ENCODE assay signal across 8 mouse cellular contexts in genomic region chr8:13756982-13757804, GRCm38 (mm10). TPM values are rescaled to one million over a fixed set of nuclear protein-coding genes. Genes with fewer than 3 reads are reported as not detected.
DNase-seq lines count a peak whose midpoint lies in the region; ATAC-seq and TF ChIP-seq lines count a peak whose summit lies in the region.

Cdc16 (plus strand) TSS chr8:13757676.

- ATAC-seq in embryonic facial prominence, embryonic 13.5 days (ENCODE audit: insufficient number of reproducible peaks, insufficient read depth, low FRiP score, low TSS enrichment, low read depth): peak; percentile 95
- peak; percentile 95 for ATAC-seq in limb, embryonic 13.5 days (ENCODE audit: low FRiP score, low read depth)
- ATAC-seq in midbrain, embryonic 16.5 days: peak; percentile 98

- H3K4me1 ChIP-seq in embryonic facial prominence, embryonic 13.5 days: peaks cover 16% of the 10 kb centered on the region
- H3K4me1 ChIP-seq in heart, adult 2 months (ENCODE audit: control insufficient read depth, insufficient read depth, low read length): peaks cover 7% of the 10 kb centered on the region
- peaks cover 16% of the 10 kb centered on the region for H3K4me1 ChIP-seq in limb, embryonic 13.5 days
- peaks cover 19% of the 10 kb centered on the region for H3K4me1 ChIP-seq in midbrain, embryonic 16.5 days (ENCODE audit: control insufficient read depth, insufficient read depth, low read length)

- TF ChIP-seq CTCF in heart, adult 2 months (IDR thresholded peaks at IDR 0.05): no peak

- 9% methylated on average over 39 of the region's 40 CpGs for WGBS in embryonic facial prominence, embryonic 13.5 days
- 5% methylated on average over 40 of the region's 40 CpGs for WGBS in heart, adult 2 months
- WGBS in limb, embryonic 13.5 days: 8% methylated on average over 40 of the region's 40 CpGs
- 9% methylated on average over 39 of the region's 40 CpGs for WGBS in midbrain, embryonic 16.5 days

- intact Hi-C loops in heart, adult 2 months (cut with DNase I): loop anchor here (2.0 kb wide), 1 partner anchor 28 kb away; the partner anchor contains the start of gene Upf3a

- H3K9me3 ChIP-seq in embryonic facial prominence, embryonic 13.5 days: peaks cover 3% of the 10 kb centered on the region; the same call in 1 of the 2 replicates
- no peaks in the 10 kb centered on the region for H3K9me3 ChIP-seq in limb, embryonic 13.5 days
- H3K9me3 ChIP-seq in midbrain, embryonic 16.5 days (replicated peaks; ENCODE audit: control insufficient read depth, low read length, poor library complexity, severe bottlenecking): no peaks in the 10 kb centered on the region

- H3K36me3 ChIP-seq in embryonic facial prominence, embryonic 13.5 days: peaks cover 16% of the 10 kb centered on the region
- peaks cover 2% of the 10 kb centered on the region for H3K36me3 ChIP-seq in heart, adult 2 months (ENCODE audit: control insufficient read depth, insufficient read depth, low read length)
- peaks cover 20% of the 10 kb centered on the region for H3K36me3 ChIP-seq in limb, embryonic 13.5 days
- H3K36me3 ChIP-seq in midbrain, embryonic 16.5 days (ENCODE audit: control insufficient read depth, insufficient read depth, low read length): peaks cover 6% of the 10 kb centered on the region; the same call in 1 of the 2 replicates

- peak within 1 kb of the TSS; percentile 98 for H3K4me3 ChIP-seq in embryonic facial prominence, embryonic 13.5 days
- H3K4me3 ChIP-seq in heart, adult 2 months: peak within 1 kb of the TSS; percentile 90
- H3K4me3 ChIP-seq in limb, embryonic 13.5 days: peak within 1 kb of the TSS; percentile 98
- H3K4me3 ChIP-seq in midbrain, embryonic 16.5 days (ENCODE audit: low read depth, low read length): peak within 1 kb of the TSS; percentile 100

- peak within 1 kb of the TSS; percentile 81 for H3K4me2 ChIP-seq in embryonic facial prominence, embryonic 13.5 days
- H3K4me2 ChIP-seq in limb, embryonic 13.5 days (replicated peaks): peak within 1 kb of the TSS; percentile 87
- peak within 1 kb of the TSS; percentile 79 for H3K4me2 ChIP-seq in midbrain, embryonic 16.5 days (ENCODE audit: low read length)

- peak; percentile 50; the same call in 1 of the 2 replicates for TF ChIP-seq EP300 in heart, adult 2 months (IDR thresholded peaks at IDR 0.05; ENCODE audit: insufficient read depth, low read depth, low read length)

- H3K27me3 ChIP-seq in embryonic facial prominence, embryonic 13.5 days: no peaks in the 10 kb centered on the region
- H3K27me3 ChIP-seq in heart, adult 2 months (ENCODE audit: control insufficient read depth, insufficient read depth, low read length): no peaks in the 10 kb centered on the region
- H3K27me3 ChIP-seq in limb, embryonic 13.5 days: no peaks in the 10 kb centered on the region
- no peaks in the 10 kb centered on the region for H3K27me3 ChIP-seq in midbrain, embryonic 16.5 days (ENCODE audit: control insufficient read depth, insufficient read depth, low read depth, low read length)

- H3K79me2 ChIP-seq in heart, adult 2 months (replicated peaks; ENCODE audit: control insufficient read depth, insufficient read depth, low read length): peaks cover 2% of the 10 kb centered on the region; the same call in 1 of the 2 replicates

- peak within 1 kb of the TSS; percentile 96 for H3K9ac ChIP-seq in embryonic facial prominence, embryonic 13.5 days
- H3K9ac ChIP-seq in heart, adult 2 months (ENCODE audit: low read depth, low read length): peak within 1 kb of the TSS; percentile 99
- peak within 1 kb of the TSS; percentile 96 for H3K9ac ChIP-seq in limb, embryonic 13.5 days
- H3K9ac ChIP-seq in midbrain, embryonic 16.5 days (ENCODE audit: low read depth, low read length): peak within 1 kb of the TSS; percentile 94

- peak; percentile 82 for DNase-seq in 3134 (ENCODE audit: extremely low read depth, insufficient read length, low spot score)
- peak; percentile 91 to 93 for DNase-seq in adrenal gland, postnatal 36 days
- DNase-seq in heart, adult 2 months: peak; percentile 90 to 95
- peak; percentile 82 to 89 for DNase-seq in kidney, adult 8-10 months
- peak; percentile 91 for DNase-seq in spleen, postnatal 10 days (ENCODE audit: low spot score in 2 of 2)

- peak within 1 kb of the TSS; percentile 84 for H3K27ac ChIP-seq in embryonic facial prominence, embryonic 13.5 days
- peak within 1 kb of the TSS; percentile 89 for H3K27ac ChIP-seq in heart, adult 2 months
- H3K27ac ChIP-seq in limb, embryonic 13.5 days: peak within 1 kb of the TSS; percentile 80
- peak within 1 kb of the TSS; percentile 80 for H3K27ac ChIP-seq in midbrain, embryonic 16.5 days (ENCODE audit: low read length)

- peak; percentile 66 for TF ChIP-seq POLR2A in heart, adult 2 months (IDR thresholded peaks at IDR 0.05; ENCODE audit: insufficient read depth, low read depth, low read length)

RNA-seq across cellular contexts. Expression of gene Cdc16, which starts in this region (rescaled TPM):
- total RNA-seq in adrenal gland, postnatal 36 days (2021): 10 to 100 TPM; 62.2 to 63.0 TPM
- polyA plus RNA-seq in embryonic facial prominence, embryonic 13.5 days (2015; fragmentation: Nextera tagmentation; extraction: Ambion mirVana): 217 and 222 TPM in 2 replicates
- total RNA-seq in heart, adult 2 months (2021): 10 to 100 TPM; 28.1 to 30.5 TPM
- 21.3 and 39.4 TPM in 2 replicates for polyA plus RNA-seq in heart, adult 2 months (2012; rRNA removed)
- 242 and 249 TPM in 2 replicates for polyA plus RNA-seq in limb, embryonic 13.5 days (2015; fragmentation: Nextera tagmentation; extraction: Ambion mirVana)
- polyA plus RNA-seq in midbrain, embryonic 16.5 days (2015; fragmentation: Nextera tagmentation; extraction: Ambion mirVana): 145 and 156 TPM in 2 replicates

Comparison
In these comparisons a context has a peak if more than half of its experiments do, and no peak if none do; other contexts are left out.
1. Peak in every context shown above with its lines: DNase-seq, ATAC-seq, H3K4me3 ChIP-seq and H3K27ac ChIP-seq.